Mouse (Mus musculus) lung, postnatal 10 days (tissue): ENCODE data around the gene Kctd15.

ENCODE experiments used
- DNase-seq: peaks from one replicate; pipeline ENCODE4 v3.0.0; 2021

Kctd15 gene

GRCm38 (mm10) chr7:34618141-34618890 lies 38.2 kb downstream of the Kctd15 start:
- no peak for DNase-seq

GRCm38 (mm10) chr7:34616275-34616674 lies 40.3 kb downstream of the Kctd15 start:
- DNase-seq = peak; percentile 24

- no peak for DNase-seq
Observed at GRCm38 (mm10) chr7:34610445-34610844, 46.1 kb downstream of the Kctd15 start.

- no peak for DNase-seq
Observed at GRCm38 (mm10) chr7:34607334-34607970, 49.1 kb downstream of the Kctd15 start.

GRCm38 (mm10) chr7:34606729-34607128 lies 49.8 kb downstream of the Kctd15 start:
- peak; percentile 68 for DNase-seq

GRCm38 (mm10) chr7:34606051-34606450 lies 50.5 kb downstream of the Kctd15 start:
- DNase-seq = no peak

GRCm38 (mm10) chr7:34598576-34598975 lies 58.0 kb downstream of the Kctd15 start:
- peak; percentile 8 for DNase-seq

GRCm38 (mm10) chr7:34597986-34598385 lies 58.5 kb downstream of the Kctd15 start:
- DNase-seq = no peak

GRCm38 (mm10) chr7:34596531-34597235 lies 59.8 kb downstream of the Kctd15 start:
- DNase-seq = no peak

GRCm38 (mm10) chr7:34595307-34595565 lies 61.3 kb downstream of the Kctd15 start:
- DNase-seq = no peak

GRCm38 (mm10) chr7:34594501-34595306 lies 61.8 kb downstream of the Kctd15 start:
- DNase-seq = peak; percentile 75

- DNase-seq = no peak
Observed at GRCm38 (mm10) chr7:34590711-34591110, 65.8 kb downstream of the Kctd15 start.
